Mouse (Mus musculus): ENCODE measurements around the gene Pdzrn3.

Gene Pdzrn3

GRCm38 (mm10) chr6:101251160-101251559, 126.5 kb downstream of the Pdzrn3 start:
- DNase-seq = no peak

- DNase-seq = no peak
These were observed 131.6 kb downstream of the Pdzrn3 start for GRCm38 (mm10) chr6:101246137-101246536.

GRCm38 (mm10) chr6:101244355-101244754, 133.3 kb downstream of the Pdzrn3 start:
- no peak for DNase-seq

- no peak for DNase-seq
These were observed 134.4 kb downstream of the Pdzrn3 start for GRCm38 (mm10) chr6:101243189-101243815.

- DNase-seq = no peak
These were observed 141.0 kb downstream of the Pdzrn3 start for GRCm38 (mm10) chr6:101236641-101237246.

GRCm38 (mm10) chr6:101236230-101236629, 141.5 kb downstream of the Pdzrn3 start:
- no peak for DNase-seq

- no peak for DNase-seq
These were observed 143.3 kb downstream of the Pdzrn3 start for GRCm38 (mm10) chr6:101234349-101234748.

GRCm38 (mm10) chr6:101233680-101234079, 144.0 kb downstream of the Pdzrn3 start:
- peak; percentile 95 to 97 for DNase-seq

GRCm38 (mm10) chr6:101227294-101227855, 150.3 kb downstream of the Pdzrn3 start:
- peak in 1 of 2 experiments; percentile 44 for DNase-seq

GRCm38 (mm10) chr6:101220307-101220706, 157.4 kb downstream of the Pdzrn3 start:
- DNase-seq = no peak

GRCm38 (mm10) chr6:101219004-101219403, 158.7 kb downstream of the Pdzrn3 start:
- no peak for DNase-seq

- no peak for DNase-seq
These were observed 159.5 kb downstream of the Pdzrn3 start for GRCm38 (mm10) chr6:101218197-101218596.

GRCm38 (mm10) chr6:101217756-101218155, 159.9 kb downstream of the Pdzrn3 start:
- DNase-seq = no peak

GRCm38 (mm10) chr6:101215436-101215791, 162.3 kb downstream of the Pdzrn3 start:
- DNase-seq = no peak

GRCm38 (mm10) chr6:101214734-101215435, 162.8 kb downstream of the Pdzrn3 start:
- DNase-seq = no peak

GRCm38 (mm10) chr6:101213066-101213465, 164.6 kb downstream of the Pdzrn3 start:
- no peak for DNase-seq

GRCm38 (mm10) chr6:101212086-101212485, 165.6 kb downstream of the Pdzrn3 start:
- DNase-seq = peak; percentile 57 to 64

GRCm38 (mm10) chr6:101211361-101211841, 166.3 kb downstream of the Pdzrn3 start:
- DNase-seq = peak; percentile 87 to 90

GRCm38 (mm10) chr6:101198943-101199298, 178.8 kb downstream of the Pdzrn3 start:
- DNase-seq = peak in 1 of 2 experiments; percentile 65

GRCm38 (mm10) chr6:101198284-101198942, 179.3 kb downstream of the Pdzrn3 start:
- peak; percentile 47 to 62 for DNase-seq

- DNase-seq = peak; percentile 91 to 93
These were observed 180.1 kb downstream of the Pdzrn3 start for GRCm38 (mm10) chr6:101197642-101198041.

- peak; percentile 57 to 67 for DNase-seq
These were observed 181.8 kb downstream of the Pdzrn3 start for GRCm38 (mm10) chr6:101195891-101196290.

- DNase-seq = no peak
These were observed 183.2 kb downstream of the Pdzrn3 start for GRCm38 (mm10) chr6:101194386-101194925.

Measured in cerebellum, postnatal 10 days (tissue).